Comparison of ENCODE assay signal across 24 mouse cellular contexts in genomic region chr10:77667402-77667801, GRCm38 (mm10). TPM values are rescaled to one million over a fixed set of nuclear protein-coding genes. Genes with fewer than 3 reads are reported as not detected.
"Had no signal": no experiment of that assay in that cellular context is flagged by ENCODE, and none has a peak within 500 bp of the region (broad histone marks: within the 10 kb centered on the region; RNA-seq: fewer than 3 reads in every experiment).

No protein-coding gene starts in this region.

- ATAC-seq: intestine, embryonic 16.5 days; liver, embryonic 12.5 days; midbrain, embryonic 15.5 days had no signal

- H3K4me3 ChIP-seq: kidney, embryonic 15.5 days; left cerebral cortex, adult 2 months; limb, embryonic 15.5 days; liver, embryonic 12.5 days; midbrain, embryonic 15.5 days; neural tube, embryonic 12.5 days; stomach, embryonic 15.5 days had no signal

- DNase-seq: kidney, adult 2 months; kidney, postnatal 14 days; lung, embryonic 14.5 days; lung, postnatal 4 days; thymus, postnatal 36 days had no signal

- H3K27ac ChIP-seq: kidney, embryonic 15.5 days; left cerebral cortex, adult 2 months; limb, embryonic 15.5 days; liver, embryonic 12.5 days; midbrain, embryonic 15.5 days; neural tube, embryonic 12.5 days; stomach, embryonic 15.5 days had no signal

- H3K9me3 ChIP-seq: kidney, embryonic 15.5 days; limb, embryonic 15.5 days; liver, embryonic 12.5 days; midbrain, embryonic 15.5 days; neural tube, embryonic 12.5 days; stomach, embryonic 15.5 days had no signal

- H3K27me3 ChIP-seq: midbrain, embryonic 15.5 days; neural tube, embryonic 12.5 days; stomach, embryonic 15.5 days had no signal

- H3K4me1 ChIP-seq: midbrain, embryonic 15.5 days; stomach, embryonic 15.5 days had no signal

- H3K36me3 ChIP-seq: kidney, embryonic 15.5 days; limb, embryonic 15.5 days; liver, embryonic 12.5 days; midbrain, embryonic 15.5 days; neural tube, embryonic 12.5 days; stomach, embryonic 15.5 days had no signal

RNA-seq across cellular contexts. Expression of gene Tspear, which starts 19.0 kb away (rescaled TPM):
- total RNA-seq: layer of hippocampus, postnatal 10 days; megakaryocyte, adult 5-6 weeks; monocyte, adult 5-6 weeks; neutrophil, adult 5-6 weeks had no signal
- polyA plus RNA-seq: liver, embryonic 16.5 days had no signal

RNA-seq across cellular contexts. Expression of gene Gm19402, which starts 23.2 kb away (rescaled TPM):
- total RNA-seq: layer of hippocampus, postnatal 10 days; left cerebral cortex, adult 2 months; left cerebral cortex, postnatal 25 days; megakaryocyte, adult 5-6 weeks; monocyte, adult 5-6 weeks; neutrophil, adult 5-6 weeks had no signal
- polyA plus RNA-seq: intestine, embryonic 16.5 days; kidney, adult 2 months; kidney, embryonic 15.5 days; large intestine, adult 2 months; limb, embryonic 11.5 days; limb, embryonic 15.5 days; liver, embryonic 12.5 days; liver, embryonic 16.5 days; lung, embryonic 14.5 days; midbrain, embryonic 11.5 days; midbrain, embryonic 15.5 days; neural tube, embryonic 12.5 days; spleen, adult 2 months; stomach, embryonic 15.5 days; thymus, postnatal 0 days had no signal

RNA-seq across cellular contexts. Expression of gene Gm9508, which starts 29.6 kb away (rescaled TPM):
- total RNA-seq: layer of hippocampus, postnatal 10 days; left cerebral cortex, adult 2 months; left cerebral cortex, postnatal 25 days; megakaryocyte, adult 5-6 weeks; monocyte, adult 5-6 weeks; neutrophil, adult 5-6 weeks had no signal
- polyA plus RNA-seq: intestine, embryonic 16.5 days; kidney, adult 2 months; kidney, embryonic 15.5 days; large intestine, adult 2 months; limb, embryonic 11.5 days; limb, embryonic 15.5 days; liver, embryonic 12.5 days; liver, embryonic 16.5 days; lung, embryonic 14.5 days; midbrain, embryonic 11.5 days; midbrain, embryonic 15.5 days; neural tube, embryonic 12.5 days; spleen, adult 2 months; stomach, embryonic 15.5 days; thymus, postnatal 0 days had no signal

RNA-seq across cellular contexts. Expression of gene Gm10272, which starts 39.0 kb away (rescaled TPM):
- total RNA-seq: layer of hippocampus, postnatal 10 days; left cerebral cortex, adult 2 months; left cerebral cortex, postnatal 25 days; megakaryocyte, adult 5-6 weeks; monocyte, adult 5-6 weeks; neutrophil, adult 5-6 weeks had no signal
- polyA plus RNA-seq: intestine, embryonic 16.5 days; kidney, adult 2 months; kidney, embryonic 15.5 days; large intestine, adult 2 months; limb, embryonic 11.5 days; limb, embryonic 15.5 days; liver, embryonic 12.5 days; liver, embryonic 16.5 days; lung, embryonic 14.5 days; midbrain, embryonic 11.5 days; midbrain, embryonic 15.5 days; neural tube, embryonic 12.5 days; spleen, adult 2 months; stomach, embryonic 15.5 days; thymus, postnatal 0 days had no signal

RNA-seq across cellular contexts. Expression of gene Gm10024, which starts 43.9 kb away (rescaled TPM):
- total RNA-seq: layer of hippocampus, postnatal 10 days; left cerebral cortex, adult 2 months; left cerebral cortex, postnatal 25 days; megakaryocyte, adult 5-6 weeks; monocyte, adult 5-6 weeks; neutrophil, adult 5-6 weeks had no signal
- polyA plus RNA-seq: intestine, embryonic 16.5 days; kidney, adult 2 months; kidney, embryonic 15.5 days; large intestine, adult 2 months; limb, embryonic 11.5 days; liver, embryonic 12.5 days; liver, embryonic 16.5 days; lung, embryonic 14.5 days; midbrain, embryonic 11.5 days; midbrain, embryonic 15.5 days; neural tube, embryonic 12.5 days; spleen, adult 2 months; stomach, embryonic 15.5 days; thymus, postnatal 0 days had no signal
